Mouse (Mus musculus) naive thymus-derived CD4-positive, alpha-beta T cell, adult 2 months (primary cell): ENCODE data around the gene a.
A peak's percentile ranks its signal among the peaks of the same experiment; 100 is the strongest.
"Not testable (repeated sequence)": the region's sequence is repeated elsewhere in the genome, so short reads cannot be mapped to it uniquely, and the experiment has no call there.

ENCODE experiments used
- DNase-seq: peaks from one replicate; pipeline ENCODE4 v3.0.0-alpha.2; 2011; ENCODE audit warnings: low read depth

Gene a

DNA sequence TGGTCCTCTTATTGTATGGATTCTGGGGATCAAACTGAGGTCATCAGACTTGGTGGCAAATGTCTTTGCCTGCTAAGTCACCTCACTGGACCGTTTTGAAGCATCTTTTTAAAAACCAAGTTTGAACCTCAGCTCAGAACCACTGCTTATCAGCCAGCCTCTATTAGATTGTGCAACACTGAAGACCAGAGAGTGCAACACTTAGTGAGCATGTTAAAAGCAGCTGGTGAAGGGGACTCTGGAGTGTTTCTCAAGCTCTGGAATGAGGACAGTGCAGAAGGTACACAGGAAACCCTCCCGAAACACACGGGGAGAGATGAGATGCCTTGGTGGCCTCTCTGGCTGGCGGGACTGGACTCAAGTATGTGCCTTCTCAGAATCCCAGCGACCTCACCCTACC, 200.9 kb downstream of the a start:
- no peak for DNase-seq

DNA sequence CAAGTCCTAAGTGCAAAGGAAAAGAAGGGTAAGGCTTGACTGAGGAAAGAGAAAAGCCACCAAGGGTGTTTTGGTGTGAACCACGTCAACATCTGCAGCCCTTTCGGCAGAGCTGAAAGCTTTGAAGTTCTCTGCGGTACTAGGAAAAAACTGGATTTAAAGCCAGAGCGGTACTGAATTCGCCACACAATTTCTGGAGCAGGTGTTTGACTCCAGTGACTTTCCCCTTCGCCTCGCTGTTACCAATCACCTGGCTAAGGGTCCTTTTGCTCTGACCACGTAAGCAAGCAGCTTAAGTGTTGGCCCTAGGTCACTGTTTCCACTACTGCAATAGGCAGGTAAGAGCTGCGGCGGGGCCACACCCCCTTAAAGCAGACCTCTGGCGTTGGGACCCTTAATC, 214.3 kb downstream of the a start:
- DNase-seq: no peak

DNA sequence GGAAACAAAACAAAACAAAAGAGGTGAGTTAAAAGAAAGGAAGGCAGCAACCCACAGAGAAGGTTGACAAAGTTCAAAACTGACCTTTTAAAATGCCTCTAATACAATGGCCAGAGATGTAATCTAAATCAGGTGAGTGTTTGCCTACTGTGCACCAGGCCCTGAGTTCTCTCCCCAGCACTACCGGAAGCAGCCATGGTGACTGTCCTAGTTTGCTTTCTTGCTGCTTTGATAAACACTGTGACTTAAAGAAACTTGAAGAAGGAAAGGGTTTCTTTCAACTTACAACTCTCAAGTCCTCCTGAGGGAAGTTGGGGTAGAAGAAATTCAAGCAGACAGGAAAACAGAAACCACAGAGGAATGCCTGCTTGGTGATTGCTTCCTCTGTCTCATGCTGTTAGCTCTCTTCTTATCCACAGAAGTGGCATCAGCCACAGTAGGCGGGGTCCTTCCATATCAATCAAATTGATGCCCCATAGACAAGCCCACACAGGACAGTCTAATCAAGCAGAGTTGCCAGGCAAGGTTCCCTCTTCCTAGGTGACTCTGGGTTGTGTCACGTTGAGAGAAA, 220.0 kb downstream of the a start:
- DNase-seq: peak; percentile 64

GRCm38 (mm10) chr2:155012991-155013390, 221.8 kb downstream of the a start:
- no peak for DNase-seq

DNA sequence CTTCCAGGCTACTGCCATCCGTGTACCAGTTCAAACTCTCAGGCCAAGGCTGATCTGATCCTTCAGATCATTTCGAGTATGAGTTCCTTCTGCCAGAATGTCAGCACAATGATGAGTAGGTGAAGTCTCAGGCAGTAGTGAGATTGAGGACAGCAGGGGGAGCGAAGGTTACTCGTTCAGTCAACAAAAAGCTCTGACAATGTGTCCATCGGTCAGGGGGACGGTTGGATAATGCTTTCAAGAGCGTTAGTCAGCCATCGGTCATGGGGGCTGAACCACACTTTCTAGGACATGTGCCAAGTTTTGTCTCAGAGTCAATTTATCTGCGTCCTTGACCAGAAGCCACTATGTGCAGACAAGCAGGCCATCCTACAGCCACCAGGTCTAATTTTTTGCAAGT, 225.5 kb downstream of the a start:
- DNase-seq: not testable (repeated sequence)

GRCm38 (mm10) chr2:155018251-155018755, 227.1 kb downstream of the a start, which contains the start of gene Gm14226:
Gm14226 (plus strand) TSS chr2:155018266.
- peak; percentile 40 for DNase-seq

DNA sequence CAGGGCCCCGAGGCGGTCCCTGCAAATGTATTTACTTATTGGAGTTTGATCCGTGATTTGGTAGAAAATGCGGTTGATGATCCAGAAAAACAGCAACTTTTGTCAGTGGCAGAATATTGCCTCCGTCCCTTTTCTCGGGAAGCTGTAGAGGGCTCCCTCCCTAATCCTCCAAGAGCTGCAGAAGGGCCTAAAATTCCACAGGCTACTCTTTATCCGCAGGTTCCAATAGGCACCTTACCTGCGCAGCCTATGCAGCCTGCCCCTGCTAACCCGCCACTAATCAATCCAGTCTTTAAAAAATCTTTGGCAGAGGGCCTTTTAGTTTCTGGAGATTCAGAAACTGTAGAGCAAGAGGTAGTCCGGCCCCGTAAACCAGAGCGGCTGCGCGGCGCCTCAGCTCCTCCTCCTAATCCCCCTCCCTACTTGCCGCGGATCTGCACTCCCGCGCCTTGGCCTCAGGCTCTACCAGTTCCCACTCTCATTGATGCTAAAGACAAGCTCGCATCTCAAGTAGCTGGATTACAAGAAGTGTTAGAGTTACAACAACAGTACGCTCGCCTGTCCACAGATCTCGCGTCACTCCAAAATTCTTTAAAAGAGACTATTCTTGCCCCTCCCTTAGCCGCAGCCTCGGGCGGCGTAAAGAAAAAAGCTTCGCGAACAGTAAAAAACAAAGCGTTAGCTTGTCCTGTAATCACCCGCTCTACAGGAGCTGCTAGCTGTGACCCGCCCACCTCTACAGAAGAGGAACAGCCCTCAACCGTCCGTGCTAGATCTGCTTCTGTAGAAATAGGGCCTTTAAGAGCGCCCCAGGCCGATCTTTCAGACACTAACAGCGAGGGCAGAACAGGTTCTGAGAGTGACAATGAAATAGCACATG, 227.8 kb downstream of the a start:
- DNase-seq: peak; percentile 78

- DNase-seq: peak; percentile 86
Observed at GRCm38 (mm10) chr2:155019673-155020072, 228.5 kb downstream of the a start.

- DNase-seq: not testable (repeated sequence)
Observed at GRCm38 (mm10) chr2:155020247-155020826, 229.1 kb downstream of the a start.

- no peak for DNase-seq
Observed at GRCm38 (mm10) chr2:155030831-155031230, 239.6 kb downstream of the a start.

DNA sequence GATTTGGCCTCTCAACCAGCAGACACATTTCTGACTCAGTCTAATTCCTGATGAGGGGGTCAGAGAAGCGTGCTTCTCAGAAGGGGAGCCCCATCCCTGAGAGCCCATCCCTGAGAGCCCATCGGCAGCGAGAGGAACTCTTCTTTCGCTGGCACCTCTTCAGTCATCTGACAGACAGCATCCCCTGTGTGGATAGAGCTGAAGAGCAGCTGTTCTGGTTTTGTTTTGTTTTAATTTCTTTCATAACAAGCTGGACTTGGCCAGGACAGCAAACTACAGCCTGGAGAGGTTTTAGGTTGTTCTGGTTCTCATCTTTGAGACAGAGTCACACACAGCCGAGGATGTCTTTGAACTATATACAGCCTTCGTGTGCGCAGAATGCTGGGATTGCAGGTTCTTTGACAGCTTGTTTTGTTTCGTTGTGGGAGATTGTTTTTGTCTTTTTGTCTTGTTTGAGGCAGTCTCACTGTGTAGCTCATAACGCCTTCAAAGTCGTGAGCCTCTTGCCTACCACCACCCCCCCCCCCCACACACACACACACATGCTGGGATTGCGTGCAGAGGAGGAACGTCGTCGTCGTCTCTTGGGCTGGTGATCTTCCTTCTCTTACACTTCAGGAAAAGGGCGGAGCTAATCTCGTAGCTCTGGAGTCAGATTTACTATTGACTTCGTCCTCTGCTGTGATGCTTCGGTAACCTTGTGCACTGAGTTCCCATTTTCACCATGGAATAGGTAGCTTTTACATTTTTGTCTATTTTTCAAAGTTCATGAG, 241.9 kb downstream of the a start:
- DNase-seq: peak; percentile 48

- no peak for DNase-seq
Observed at GRCm38 (mm10) chr2:155039956-155040355, 248.8 kb downstream of the a start.

- DNase-seq: no peak
Observed at GRCm38 (mm10) chr2:155044542-155044941, 253.3 kb downstream of the a start.

- no peak for DNase-seq
Observed at GRCm38 (mm10) chr2:155045075-155045474, 253.9 kb downstream of the a start.

GRCm38 (mm10) chr2:155046803-155047202, 255.6 kb downstream of the a start:
- DNase-seq: no peak

GRCm38 (mm10) chr2:155047452-155048178, 256.4 kb downstream of the a start:
- no peak for DNase-seq

DNA sequence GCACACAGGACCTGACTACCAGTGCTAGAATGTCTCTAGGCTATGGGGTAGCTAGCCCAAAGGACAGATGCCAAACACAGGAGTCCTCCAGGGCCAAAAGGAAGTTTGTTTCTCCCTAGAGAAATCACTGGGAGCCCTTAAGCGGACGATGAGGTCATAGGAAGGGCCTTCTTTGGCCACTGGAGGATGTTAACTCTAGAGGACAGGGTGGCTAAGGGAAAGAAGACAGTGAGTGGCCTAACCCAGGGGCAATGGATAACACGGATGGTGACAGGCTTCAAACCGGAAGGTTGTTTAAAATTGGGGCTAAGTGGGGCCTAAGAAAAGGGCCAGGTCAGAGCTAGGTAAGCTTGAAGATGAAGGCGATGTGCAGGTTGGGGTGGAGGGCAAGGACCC, 258.9 kb downstream of the a start:
- no peak for DNase-seq

DNA sequence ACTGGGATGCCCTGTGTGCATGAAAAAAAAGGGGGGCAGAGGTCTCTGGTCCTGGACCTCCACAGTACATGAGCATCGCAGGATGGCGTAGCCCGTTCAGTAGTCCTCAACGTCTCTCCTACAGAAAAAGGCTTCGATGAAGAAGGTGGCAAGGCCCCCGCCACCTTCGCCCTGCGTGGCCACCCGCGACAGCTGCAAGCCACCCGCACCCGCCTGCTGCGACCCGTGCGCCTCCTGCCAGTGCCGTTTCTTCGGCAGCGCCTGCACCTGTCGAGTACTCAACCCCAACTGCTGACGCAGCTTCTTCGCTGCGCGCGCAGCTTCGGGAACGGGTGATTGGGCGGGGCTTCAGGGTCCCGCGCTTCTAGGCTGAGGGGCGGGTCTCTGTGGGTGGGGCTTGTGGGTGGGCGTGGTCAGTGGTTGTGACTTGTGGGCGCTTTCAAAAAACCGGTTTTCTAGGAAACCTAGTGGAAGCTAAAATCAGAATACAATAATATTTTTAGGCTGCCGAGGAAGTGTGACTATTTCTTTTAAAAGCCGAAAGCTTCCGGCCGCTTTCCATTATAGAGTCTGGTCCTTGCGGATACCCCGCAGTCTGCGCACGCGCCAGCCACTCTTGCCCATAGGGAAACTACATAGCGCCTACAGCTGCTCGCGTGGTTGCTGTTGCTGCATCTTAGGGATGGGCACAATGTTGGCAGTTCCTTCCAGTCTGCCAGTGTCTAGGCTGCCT, 259.5 kb downstream of the a start:
- DNase-seq: peak; percentile 98

GRCm38 (mm10) chr2:155051622-155052351, 260.6 kb downstream of the a start:
- DNase-seq: peak; percentile 16

- no peak for DNase-seq
Observed at GRCm38 (mm10) chr2:155052681-155053080, 261.5 kb downstream of the a start.
